Mouse (Mus musculus) lung, embryonic 15.5 days (tissue): Measurements from ENCODE around the gene Rfxank. TPM values are rescaled to one million over a fixed set of nuclear protein-coding genes. Genes with fewer than 3 reads are reported as not detected.

ENCODE experiments used
- ATAC-seq: fragments of 200-750 bp; cut with Nextera tagmentation; 2 replicates; pipeline ENCODE4 v1.8.0; 2017; ENCODE audit warnings: moderate number of reproducible peaks, borderline replicate concordance; ENCODE audit not compliant: low FRiP score, low TSS enrichment; ENCODE audit errors: extremely low read depth
- H3K27ac ChIP-seq: fragments of 300-500 bp; sonication (generic); 2 replicates; pipeline ENCODE4 v1.5.1; 2015; ENCODE audit warnings: moderate library complexity, mild to moderate bottlenecking, inconsistent platforms
- H3K27me3 ChIP-seq: fragments of 300-500 bp; sonication (generic); 2 replicates; pipeline ENCODE4 v1.6.1; 2015; ENCODE audit warnings: inconsistent platforms
- H3K36me3 ChIP-seq: fragments of 300-500 bp; sonication (generic); 2 replicates; pipeline ENCODE4 v1.6.1; 2015; ENCODE audit warnings: inconsistent platforms
- H3K4me1 ChIP-seq: fragments of 300-500 bp; sonication (generic); 2 replicates; pipeline ENCODE4 v1.6.1; 2015; ENCODE audit warnings: inconsistent platforms
- H3K4me2 ChIP-seq: fragments of 300-500 bp; sonication (generic); 2 replicates; pipeline ENCODE4 v1.6.1; 2015; ENCODE audit warnings: inconsistent platforms, mild to moderate bottlenecking, moderate library complexity
- H3K4me3 ChIP-seq: fragments of 300-500 bp; sonication (generic); 2 replicates; pipeline ENCODE4 v1.5.1; 2015; ENCODE audit warnings: mild to moderate bottlenecking, inconsistent platforms
- H3K9ac ChIP-seq: fragments of 300-500 bp; sonication (generic); 2 replicates; pipeline ENCODE4 v1.6.1; 2015; ENCODE audit warnings: inconsistent platforms
- H3K9me3 ChIP-seq: fragments of 300-500 bp; sonication (generic); 2 replicates; pipeline ENCODE4 v1.6.1; 2016; ENCODE audit warnings: inconsistent platforms
- WGBS: fragments of 180-500 bp; shearing (Covaris S2); methylation state at CpG from one replicate; pipeline ENCODE4 v1.1.7; 2015; 5-methylcytosine and 5-hydroxymethylcytosine counted together
- polyA plus RNA-seq: library from polyadenylated mRNA; unstranded; fragments of >200 nt; fragmentation: Nextera tagmentation; extraction: Ambion mirVana; gene quantifications from 2 replicates; pipeline ENCODE4 v1.2.1, GENCODE M21; 2015

Rfxank gene
- polyA plus RNA-seq, 1 experiment from 2014 or later: 20.3 TPM

GRCm38 (mm10) chr8:70147678-70148607, 9.0 kb upstream of the Rfxank start:
- Histone ChIP-seq H3K27me3 (peaks cover 4% of the 10 kb centered on the region; the same call in 1 of the 2 replicates), H3K4me3 (no peak overlapping the region), H3K27ac (no peak overlapping the region), H3K4me1 (peaks cover 5% of the 10 kb centered on the region; the same call in 1 of the 2 replicates), H3K4me2 (no peak overlapping the region), H3K9me3 (no peaks in the 10 kb centered on the region), H3K36me3 (peaks cover 25% of the 10 kb centered on the region), H3K9ac (no peak overlapping the region)
- ATAC-seq: no peak
- 76% methylated on average over 7 of the region's 7 CpGs for WGBS

- Histone ChIP-seq H3K9ac (peak overlapping the region; percentile 72), H3K27me3 (no peaks in the 10 kb centered on the region), H3K4me3 (peak overlapping the region; percentile 74), H3K4me2 (peak overlapping the region; percentile 56), H3K27ac (peak overlapping the region; percentile 79), H3K9me3 (no peaks in the 10 kb centered on the region), H3K36me3 (peaks cover 25% of the 10 kb centered on the region), H3K4me1 (peaks cover 19% of the 10 kb centered on the region)
- ATAC-seq: no peak
- 8% methylated on average over 9 of the region's 9 CpGs for WGBS
These were observed 1.0 kb upstream of the Rfxank start for GRCm38 (mm10) chr8:70139981-70140380.

GRCm38 (mm10) chr8:70137890-70138289, 1.1 kb downstream of the Rfxank start:
- H3K4me2 ChIP-seq: peak overlapping the region; percentile 60
- no peak overlapping the region for H3K27ac ChIP-seq
- peaks cover 37% of the 10 kb centered on the region for H3K36me3 ChIP-seq
- H3K4me3 ChIP-seq: peak overlapping the region; percentile 74
- peaks cover 19% of the 10 kb centered on the region for H3K4me1 ChIP-seq
- H3K9me3 ChIP-seq: no peaks in the 10 kb centered on the region
- ATAC-seq: no peak
- peak overlapping the region; percentile 61 for H3K9ac ChIP-seq
- WGBS: 73% methylated on average over 4 of the region's 4 CpGs
- no peaks in the 10 kb centered on the region for H3K27me3 ChIP-seq

- Histone ChIP-seq H3K27ac (no peak overlapping the region), H3K36me3 (peaks cover 32% of the 10 kb centered on the region), H3K9me3 (no peaks in the 10 kb centered on the region), H3K9ac (no peak overlapping the region), H3K4me3 (no peak overlapping the region), H3K27me3 (no peaks in the 10 kb centered on the region), H3K4me1 (peaks cover 23% of the 10 kb centered on the region), H3K4me2 (no peak overlapping the region)
- WGBS: 80% methylated on average over 4 of the region's 4 CpGs
- no peak for ATAC-seq
These were observed 2.4 kb downstream of the Rfxank start for GRCm38 (mm10) chr8:70136591-70136990.

- no peak overlapping the region for H3K4me2 ChIP-seq
- no peaks in the 10 kb centered on the region for H3K27me3 ChIP-seq
- peaks cover 32% of the 10 kb centered on the region for H3K36me3 ChIP-seq
- no peak overlapping the region for H3K9ac ChIP-seq
- no peak overlapping the region for H3K27ac ChIP-seq
- no peaks in the 10 kb centered on the region for H3K9me3 ChIP-seq
- WGBS: 85% methylated on average over 9 of the region's 9 CpGs
- peaks cover 20% of the 10 kb centered on the region for H3K4me1 ChIP-seq
- H3K4me3 ChIP-seq: no peak overlapping the region
- ATAC-seq: no peak
These were observed 4.0 kb downstream of the Rfxank start for GRCm38 (mm10) chr8:70134931-70135330.

GRCm38 (mm10) chr8:70134086-70134485, 4.9 kb downstream of the Rfxank start:
- no peaks in the 10 kb centered on the region for H3K27me3 ChIP-seq
- WGBS: 88% methylated on average over 5 of the region's 5 CpGs
- no peak overlapping the region for H3K27ac ChIP-seq
- ATAC-seq: no peak
- H3K9me3 ChIP-seq: no peaks in the 10 kb centered on the region
- H3K4me1 ChIP-seq: peaks cover 28% of the 10 kb centered on the region
- H3K4me3 ChIP-seq: no peak overlapping the region
- peaks cover 32% of the 10 kb centered on the region for H3K36me3 ChIP-seq
- H3K4me2 ChIP-seq: no peak overlapping the region
- no peak overlapping the region for H3K9ac ChIP-seq

GRCm38 (mm10) chr8:70131166-70131883, 7.6 kb downstream of the Rfxank start, which contains the start of gene Nr2c2ap:
Nr2c2ap (plus strand) TSS chr8:70131333.
- no peaks in the 10 kb centered on the region for H3K9me3 ChIP-seq
- peak within 1 kb of the TSS; percentile 68 for H3K4me2 ChIP-seq
- peaks cover 29% of the 10 kb centered on the region for H3K36me3 ChIP-seq
- no peaks in the 10 kb centered on the region for H3K27me3 ChIP-seq
- H3K4me3 ChIP-seq: peak within 1 kb of the TSS; percentile 72
- ATAC-seq: peak; percentile 82
- peaks cover 29% of the 10 kb centered on the region for H3K4me1 ChIP-seq
- H3K9ac ChIP-seq: peak within 1 kb of the TSS; percentile 64
- H3K27ac ChIP-seq: no peak within 1 kb of the TSS
- WGBS: 1% methylated on average over 37 of the region's 37 CpGs

GRCm38 (mm10) chr8:70130066-70130465, 8.9 kb downstream of the Rfxank start:
- 77% methylated on average over 3 of the region's 3 CpGs for WGBS
- Histone ChIP-seq H3K4me2 (no peak overlapping the region), H3K27ac (no peak overlapping the region)

GRCm38 (mm10) chr8:70129309-70129952, 9.5 kb downstream of the Rfxank start:
- Histone ChIP-seq H3K9ac (no peak overlapping the region), H3K4me2 (no peak overlapping the region), H3K4me3 (no peak overlapping the region), H3K27me3 (no peaks in the 10 kb centered on the region), H3K27ac (no peak overlapping the region), H3K9me3 (no peaks in the 10 kb centered on the region), H3K36me3 (peaks cover 13% of the 10 kb centered on the region), H3K4me1 (peaks cover 29% of the 10 kb centered on the region)
- ATAC-seq: no peak
- 53% methylated on average over 9 of the region's 9 CpGs for WGBS

More at GRCm38 (mm10) chr8:70130066-70130465, 8.9 kb downstream of the Rfxank start:
- H3K27me3 ChIP-seq: no peaks in the 10 kb centered on the region
- peaks cover 29% of the 10 kb centered on the region for H3K4me1 ChIP-seq
- no peak for ATAC-seq
- H3K9ac ChIP-seq: no peak overlapping the region
- no peak overlapping the region for H3K4me3 ChIP-seq
- H3K9me3 ChIP-seq: no peaks in the 10 kb centered on the region
- peaks cover 19% of the 10 kb centered on the region for H3K36me3 ChIP-seq

GRCm38 (mm10) chr8:70128435-70128834, 10.5 kb downstream of the Rfxank start:
- no peak overlapping the region for H3K27ac ChIP-seq
- no peaks in the 10 kb centered on the region for H3K27me3 ChIP-seq
- peaks cover 3% of the 10 kb centered on the region; the same call in 1 of the 2 replicates for H3K36me3 ChIP-seq
- no peak overlapping the region for H3K9ac ChIP-seq
- 49% methylated on average over 3 of the region's 3 CpGs for WGBS
- no peaks in the 10 kb centered on the region for H3K9me3 ChIP-seq
- ATAC-seq: no peak
- H3K4me3 ChIP-seq: no peak overlapping the region
- H3K4me1 ChIP-seq: peaks cover 29% of the 10 kb centered on the region
- no peak overlapping the region for H3K4me2 ChIP-seq

GRCm38 (mm10) chr8:70124992-70125391, 14.0 kb downstream of the Rfxank start:
- 54% methylated on average over 8 of the region's 8 CpGs for whole genome bisulfite sequencing

More at GRCm38 (mm10) chr8:70124992-70125391, 14.0 kb downstream of the Rfxank start:
- no peaks in the 10 kb centered on the region for H3K9me3 ChIP-seq
- H3K4me3 ChIP-seq: no peak overlapping the region
- H3K36me3 ChIP-seq: no peaks in the 10 kb centered on the region
- H3K9ac ChIP-seq: no peak overlapping the region
- H3K27ac ChIP-seq: no peak overlapping the region
- peaks cover 19% of the 10 kb centered on the region for H3K4me1 ChIP-seq
- no peak for ATAC-seq
- H3K4me2 ChIP-seq: no peak overlapping the region
- H3K27me3 ChIP-seq: peaks cover 12% of the 10 kb centered on the region
